Mouse (Mus musculus): ENCODE measurements around the gene 3110009E18Rik. TPM values are rescaled to one million over a fixed set of nuclear protein-coding genes. Genes with fewer than 3 reads are reported as not detected.
A peak's percentile ranks its signal among the peaks of the same experiment; 100 is the strongest.

Gene 3110009E18Rik
- total RNA-seq, 2 experiments from 2014 or later: 6.7 to 7.8 TPM

DNA sequence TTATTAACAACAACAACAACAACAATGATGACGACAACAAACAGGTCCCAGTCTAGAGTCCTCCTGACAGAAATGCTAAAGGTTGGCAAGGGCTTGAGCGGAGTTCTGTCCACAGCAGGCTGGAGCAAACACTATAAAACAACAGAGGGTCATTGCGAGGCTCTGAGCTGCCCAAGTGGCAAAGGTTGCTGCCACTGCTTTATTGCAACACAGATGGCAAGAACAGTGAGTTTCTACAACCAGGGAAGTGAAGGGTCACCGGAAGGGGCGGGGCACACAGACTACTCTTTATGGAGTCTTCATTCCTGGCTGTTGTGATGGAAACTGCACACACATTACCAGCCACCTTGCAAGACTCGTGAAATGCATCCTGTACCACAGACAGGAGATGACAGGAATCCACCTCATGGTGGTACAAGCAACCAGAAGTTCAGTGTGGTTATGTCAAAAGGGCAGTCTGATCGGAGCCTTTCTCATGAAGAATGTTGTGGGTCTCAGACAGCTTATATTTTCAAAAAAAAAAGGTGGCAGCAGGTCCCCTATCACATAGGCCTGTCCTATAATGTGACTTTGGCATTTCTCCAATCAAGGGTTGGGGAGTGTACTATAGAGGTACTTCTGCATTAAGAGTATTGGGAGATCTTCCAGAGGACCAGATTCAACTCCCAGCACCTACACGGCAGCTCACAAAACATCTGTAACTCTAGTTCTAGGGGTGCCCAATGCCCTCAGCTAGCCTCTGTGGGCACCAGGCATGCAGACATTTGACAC is 20.3 kb upstream of the 3110009E18Rik start:
- no peak for DNase-seq (ENCODE audit: low spot score in 2 of 2)

DNA sequence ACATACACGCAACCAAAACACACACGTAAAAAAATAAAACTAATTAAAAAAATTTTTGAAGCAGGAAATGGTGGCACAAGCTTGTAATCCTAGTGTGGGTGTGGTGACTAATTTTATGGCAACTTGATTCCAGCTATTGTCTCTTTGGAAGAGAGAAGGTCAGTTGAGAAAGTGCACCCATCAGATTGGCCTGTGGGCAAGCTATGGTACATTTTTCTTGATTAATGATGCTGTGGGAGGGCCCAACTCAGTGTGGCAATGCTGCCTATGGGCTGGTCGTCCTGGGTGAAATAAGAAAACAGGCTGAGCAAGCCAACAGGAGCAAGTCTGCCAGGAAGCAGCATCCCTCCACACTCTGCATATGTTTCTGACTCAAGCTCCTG is 19.8 kb upstream of the 3110009E18Rik start:
- no peak for DNase-seq (ENCODE audit: low spot score in 2 of 2)

- no peak for DNase-seq (ENCODE audit: low spot score in 2 of 2)
These were observed 15.4 kb upstream of the 3110009E18Rik start for GRCm38 (mm10) chr1:120105556-120105959.

GRCm38 (mm10) chr1:120109741-120110432 is 11.1 kb upstream of the 3110009E18Rik start:
- DNase-seq (ENCODE audit: low spot score in 2 of 2): no peak

DNA sequence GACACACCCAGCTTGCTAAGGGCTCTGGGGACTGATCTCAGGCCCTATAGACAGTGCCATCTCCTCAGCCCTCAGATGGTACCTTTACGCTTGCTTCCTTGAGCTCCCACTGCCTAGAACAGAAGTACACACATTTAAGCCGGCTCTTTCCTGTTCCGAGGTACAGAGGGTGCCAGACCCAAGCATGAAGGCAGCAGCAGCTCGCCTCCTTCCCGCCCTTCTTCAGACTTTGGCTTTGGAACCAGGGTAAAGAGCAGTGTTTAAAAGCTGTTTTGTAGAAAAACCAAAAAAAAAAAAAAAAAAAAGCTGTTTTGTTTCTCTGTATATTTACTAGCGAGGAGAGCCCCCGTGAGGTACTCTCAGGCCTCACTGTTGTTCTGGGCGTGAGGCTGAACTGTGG is 9.2 kb upstream of the 3110009E18Rik start:
- no peak for DNase-seq (ENCODE audit: low spot score in 2 of 2)

GRCm38 (mm10) chr1:120112251-120113187 is 8.5 kb upstream of the 3110009E18Rik start:
- DNase-seq (ENCODE audit: low spot score in 2 of 2): no peak

DNA sequence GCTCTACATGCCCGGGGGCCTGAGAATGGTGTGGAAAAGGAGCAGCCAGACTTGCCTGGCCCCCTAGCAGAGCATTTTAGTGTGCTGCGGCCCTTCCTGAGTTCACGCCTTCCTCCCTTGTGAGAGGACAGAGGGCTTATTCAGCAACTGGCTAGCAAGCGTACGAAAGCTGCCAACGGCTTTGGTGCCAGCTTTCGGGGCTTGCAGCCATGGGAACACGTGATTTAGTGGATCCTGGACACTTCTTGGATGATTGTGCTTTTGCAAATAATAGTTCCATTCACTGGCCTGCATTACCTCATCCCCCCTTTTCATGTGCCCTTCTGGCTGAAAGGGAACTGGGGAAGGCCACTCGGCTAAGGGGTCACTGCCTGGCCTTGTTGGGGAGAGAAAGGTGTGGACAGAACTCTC is 5.3 kb upstream of the 3110009E18Rik start:
- peak; percentile 78 to 89 for DNase-seq (ENCODE audit: low spot score in 2 of 2)

GRCm38 (mm10) chr1:120116106-120116505 is 4.9 kb upstream of the 3110009E18Rik start:
- DNase-seq (ENCODE audit: low spot score in 2 of 2): no peak

- no peak for DNase-seq (ENCODE audit: low spot score in 2 of 2)
These were observed 2.1 kb upstream of the 3110009E18Rik start for GRCm38 (mm10) chr1:120118854-120119253.

GRCm38 (mm10) chr1:120119389-120119788 is 1.6 kb upstream of the 3110009E18Rik start:
- DNase-seq (ENCODE audit: low spot score in 2 of 2): no peak

GRCm38 (mm10) chr1:120120141-120120968 is 632 bp upstream of the 3110009E18Rik start:
- peak in 1 of 2 experiments; percentile 39 for DNase-seq (ENCODE audit: low spot score in 2 of 2)

- DNase-seq (ENCODE audit: low spot score in 2 of 2): no peak
These were observed 1.0 kb downstream of the 3110009E18Rik start for GRCm38 (mm10) chr1:120121930-120122530.

- DNase-seq (ENCODE audit: low spot score in 2 of 2): no peak
These were observed 1.8 kb downstream of the 3110009E18Rik start for GRCm38 (mm10) chr1:120122634-120123383.

DNA sequence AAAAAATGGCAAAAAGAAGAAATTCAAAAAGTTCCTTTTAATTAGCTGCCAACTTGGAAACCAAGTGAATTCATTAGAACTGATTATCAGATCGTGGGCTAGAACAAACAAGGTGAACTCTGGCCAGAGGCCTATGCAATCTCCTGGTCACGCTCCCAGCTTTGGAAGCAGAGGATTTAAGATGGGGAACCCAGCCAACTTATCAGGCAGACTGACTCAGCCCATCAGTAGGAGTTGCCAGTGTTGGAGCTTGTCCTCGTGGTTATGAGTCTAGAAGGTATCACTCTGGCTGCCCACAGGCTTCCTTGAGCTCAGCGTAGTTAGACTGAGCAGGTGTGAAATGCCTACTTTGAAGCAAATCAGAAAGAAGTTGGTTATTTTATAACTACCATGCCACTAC is 3.9 kb downstream of the 3110009E18Rik start:
- DNase-seq (ENCODE audit: low spot score in 2 of 2): no peak

GRCm38 (mm10) chr1:120125471-120125870 is 4.5 kb downstream of the 3110009E18Rik start:
- DNase-seq (ENCODE audit: low spot score in 2 of 2): no peak

- no peak for DNase-seq (ENCODE audit: low spot score in 2 of 2)
These were observed 5.3 kb downstream of the 3110009E18Rik start for GRCm38 (mm10) chr1:120126318-120126717.

DNA sequence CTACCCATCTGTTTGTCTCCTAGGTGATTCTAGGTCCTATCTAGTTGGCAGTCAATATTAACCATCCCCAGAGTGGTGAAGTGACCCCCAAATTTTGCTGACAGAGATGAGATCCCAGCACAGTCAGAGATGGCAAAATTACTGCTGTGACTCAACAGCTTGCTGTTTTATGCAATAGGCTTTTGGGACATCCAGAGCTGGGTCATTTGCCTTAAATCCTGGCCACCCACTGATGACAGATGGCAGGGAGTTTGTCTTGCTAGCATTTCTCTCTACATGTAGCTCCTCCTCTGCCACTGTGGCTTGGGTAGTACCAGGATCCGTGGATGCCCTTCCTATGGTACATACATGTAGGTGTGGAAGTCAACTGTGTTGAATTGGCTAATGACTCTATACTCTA is 11.4 kb downstream of the 3110009E18Rik start:
- DNase-seq (ENCODE audit: low spot score in 2 of 2): peak; percentile 15 to 65

DNA sequence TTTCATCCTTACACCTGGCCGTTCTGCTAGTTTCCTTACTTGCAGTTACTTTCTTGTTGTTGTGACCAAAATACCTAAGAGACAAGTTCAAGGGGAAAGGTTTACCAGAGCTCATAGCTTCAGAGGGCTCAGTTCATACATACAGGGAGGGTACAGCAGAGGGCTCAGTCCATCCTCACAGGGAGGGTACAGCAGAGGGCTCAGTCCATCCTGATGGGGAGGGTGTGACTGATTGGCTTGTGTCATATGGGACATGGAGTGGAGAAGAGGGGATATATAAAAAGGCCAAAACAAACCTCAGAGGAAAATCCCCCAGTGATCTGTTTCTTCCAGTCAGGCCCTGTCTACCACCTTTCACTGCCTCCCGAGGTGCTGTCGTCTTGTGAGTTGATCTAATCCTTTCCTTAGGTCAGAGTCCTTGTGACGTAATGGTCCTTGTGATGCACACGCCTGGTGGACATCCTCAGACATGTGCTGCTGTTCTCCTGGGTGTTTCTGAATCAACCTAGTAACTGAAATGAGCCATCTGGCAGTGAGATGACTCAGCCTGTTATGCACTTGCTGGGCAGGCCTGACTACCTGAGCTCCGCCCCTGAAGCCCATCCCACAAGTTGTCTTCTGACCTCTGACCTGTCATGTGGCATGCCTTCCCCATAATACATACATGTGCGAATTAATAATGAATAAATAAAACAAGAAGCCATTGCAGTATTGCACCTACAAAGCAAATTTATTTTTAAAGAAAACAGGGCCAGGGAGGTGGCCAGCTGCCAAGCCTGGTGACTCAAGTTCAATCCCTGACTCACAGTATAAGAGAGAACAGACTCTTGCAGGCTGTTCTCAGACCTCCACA is 15.2 kb downstream of the 3110009E18Rik start:
- peak; percentile 53 to 71 for DNase-seq (ENCODE audit: low spot score in 2 of 2)
